Mouse (Mus musculus) midbrain, postnatal 0 days (tissue): ENCODE results near the gene Scn4b. TPM values are rescaled to one million over a fixed set of nuclear protein-coding genes. Genes with fewer than 3 reads are reported as not detected.

Experiments used
- ATAC-seq: fragments of 200-750 bp; cut with Nextera tagmentation; 2 replicates; pipeline ENCODE4 v1.8.0; 2017; ENCODE audit warnings: moderate number of reproducible peaks, mild to moderate bottlenecking, moderate TSS enrichment, moderate library complexity; ENCODE audit not compliant: low FRiP score
- DNase-seq: peaks from one replicate; pipeline ENCODE4 v3.0.0-alpha.2; 2015; ENCODE audit warnings: low spot score
- H3K27ac ChIP-seq: fragments of 300-500 bp; sonication (generic); 2 replicates; pipeline ENCODE4 v1.5.1; 2014; ENCODE audit warnings: low read depth, mild to moderate bottlenecking, low read length, mixed read lengths
- H3K27me3 ChIP-seq: fragments of 300-500 bp; sonication (generic); 2 replicates; pipeline ENCODE4 v1.6.1; 2014; ENCODE audit warnings: low read length, control low read depth, mixed read lengths; ENCODE audit not compliant: insufficient read depth
- H3K36me3 ChIP-seq: fragments of 300-500 bp; sonication (generic); 2 replicates; pipeline ENCODE4 v1.6.1; 2014; ENCODE audit warnings: low read length, control low read depth, mixed read lengths; ENCODE audit not compliant: insufficient read depth
- H3K4me1 ChIP-seq: fragments of 300-500 bp; sonication (generic); 2 replicates; pipeline ENCODE4 v1.6.1; 2014; ENCODE audit warnings: mild to moderate bottlenecking, control low read depth, antibody characterized with exemption, low read length, mixed read lengths; ENCODE audit not compliant: insufficient read depth
- H3K4me2 ChIP-seq: fragments of 300-500 bp; sonication (generic); 2 replicates; pipeline ENCODE4 v1.6.1; 2014; ENCODE audit warnings: low read depth, mild to moderate bottlenecking, low read length, mixed read lengths; ENCODE audit not compliant: poor library complexity, severe bottlenecking
- H3K4me3 ChIP-seq: fragments of 300-500 bp; sonication (generic); 2 replicates; pipeline ENCODE4 v1.5.1; 2014; ENCODE audit warnings: low read depth, mild to moderate bottlenecking, low read length, moderate library complexity
- H3K9ac ChIP-seq: fragments of 300-500 bp; sonication (generic); replicated peaks from 2 replicates; pipeline ENCODE4 v1.6.1; 2014; ENCODE audit warnings: mild to moderate bottlenecking, low read length, moderate library complexity, mixed read lengths; ENCODE audit not compliant: poor library complexity, severe bottlenecking
- H3K9me3 ChIP-seq: fragments of 300-500 bp; sonication (generic); 2 replicates; pipeline ENCODE4 v1.6.1; 2016; ENCODE audit warnings: low read length, control low read depth
- CTCF ChIP-seq: IDR thresholded peaks from 2 replicates; pipeline ENCODE4 v1.5.1; 2016; ENCODE audit warnings: antibody characterized with exemption, mild to moderate bottlenecking
- WGBS: fragments of 180-500 bp; shearing (Covaris S2); extraction: QIAGEN DNeasy Blood & Tissue Kit; methylation state at CpG from one replicate; pipeline ENCODE4 v1.1.7; 2014; 5-methylcytosine and 5-hydroxymethylcytosine counted together
- polyA plus RNA-seq: library from polyadenylated mRNA; unstranded; fragments of >200 nt; fragmentation: Nextera tagmentation; extraction: Ambion mirVana; gene quantifications from 2 replicates; pipeline ENCODE4 v1.2.1, GENCODE M21; 2015
- total RNA-seq: library from RNA; depleted of rRNA; stranded (reverse); fragments of >200 nt; gene quantifications from 2 replicates; pipeline ENCODE4 v1.2.3, GENCODE M21; 2014

Scn4b gene
- total and polyA plus RNA-seq, 2 experiments from 2014 or later: 0.31 to 0.93 TPM

DNA sequence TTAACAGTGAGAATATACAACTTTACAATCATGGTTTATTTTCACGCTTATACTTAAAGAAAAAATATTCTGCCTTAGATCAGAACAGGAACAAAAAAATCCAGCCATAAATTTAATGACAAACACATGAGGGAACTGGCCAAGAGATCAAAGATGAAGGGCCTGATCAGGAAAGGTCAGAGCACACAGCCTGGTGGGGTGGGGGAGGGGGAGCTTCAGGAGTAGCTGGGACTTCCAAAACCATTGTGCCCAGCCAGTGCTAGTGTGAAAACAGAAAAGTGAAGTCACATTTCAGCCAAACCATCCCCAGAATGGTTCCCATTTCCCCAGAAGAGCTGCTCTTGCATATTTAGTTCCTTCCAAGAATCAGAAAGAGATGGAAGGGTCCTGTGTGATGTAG lies 35.7 kb upstream of the Scn4b start:
- H3K4me3 ChIP-seq: no peak overlapping the region
- no peak overlapping the region for H3K9ac ChIP-seq
- TF ChIP-seq CTCF: no peak
- 98% methylated on average over 1 of the region's 1 CpGs for WGBS
- H3K4me1 ChIP-seq: no peaks in the 10 kb centered on the region
- DNase-seq (no peak), ATAC-seq (no peak)
- no peaks in the 10 kb centered on the region for H3K9me3 ChIP-seq
- H3K27me3 ChIP-seq: no peaks in the 10 kb centered on the region
- H3K36me3 ChIP-seq: no peaks in the 10 kb centered on the region
- no peak overlapping the region for H3K4me2 ChIP-seq
- no peak overlapping the region for H3K27ac ChIP-seq

DNA sequence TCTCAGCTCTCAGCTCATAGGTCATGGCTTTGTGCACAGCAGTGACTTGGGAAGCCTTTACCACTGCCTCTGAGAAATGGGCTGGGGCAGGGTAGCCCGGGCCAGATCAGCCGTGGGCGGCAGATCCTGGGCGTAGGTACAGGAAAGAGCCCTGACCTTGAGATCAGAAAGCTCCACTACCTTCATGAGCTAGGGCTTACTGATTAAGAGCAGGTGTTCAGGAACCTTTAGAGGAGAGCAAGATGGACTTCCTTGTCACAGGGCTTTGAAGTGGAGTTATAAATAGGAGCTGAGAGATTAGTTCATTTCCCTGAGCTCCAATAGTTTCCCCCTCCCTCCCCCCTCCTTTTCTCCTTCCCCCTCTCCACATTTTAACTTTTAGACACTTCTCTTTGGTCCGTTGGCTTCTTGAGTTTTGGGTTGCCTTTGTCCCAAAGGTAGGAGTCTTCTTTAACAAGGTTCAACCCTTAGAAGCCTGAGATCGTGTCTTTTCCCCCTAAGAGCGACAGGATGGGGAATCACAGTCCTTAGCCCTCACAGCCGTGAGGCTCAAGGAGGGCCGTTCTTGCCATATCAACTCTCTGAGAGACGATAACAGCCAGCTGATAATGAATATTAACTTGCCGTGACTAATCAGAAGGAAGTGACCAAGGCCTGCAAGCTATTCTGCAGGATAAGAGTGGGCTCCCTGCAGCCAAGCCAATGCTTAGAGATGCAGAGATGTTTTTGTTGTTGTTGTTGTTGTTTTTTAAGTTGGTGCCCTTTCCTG lies 34.8 kb upstream of the Scn4b start:
- DNase-seq: no peak
- no peak overlapping the region for H3K4me2 ChIP-seq
- H3K36me3 ChIP-seq: no peaks in the 10 kb centered on the region
- H3K4me3 ChIP-seq: no peak overlapping the region
- H3K9ac ChIP-seq: no peak overlapping the region
- no peak overlapping the region for H3K27ac ChIP-seq
- TF ChIP-seq CTCF: no peak
- WGBS: 67% methylated on average over 11 of the region's 11 CpGs
- H3K9me3 ChIP-seq: no peaks in the 10 kb centered on the region
- no peaks in the 10 kb centered on the region for H3K4me1 ChIP-seq
- H3K27me3 ChIP-seq: no peaks in the 10 kb centered on the region
- ATAC-seq: no peak

DNA sequence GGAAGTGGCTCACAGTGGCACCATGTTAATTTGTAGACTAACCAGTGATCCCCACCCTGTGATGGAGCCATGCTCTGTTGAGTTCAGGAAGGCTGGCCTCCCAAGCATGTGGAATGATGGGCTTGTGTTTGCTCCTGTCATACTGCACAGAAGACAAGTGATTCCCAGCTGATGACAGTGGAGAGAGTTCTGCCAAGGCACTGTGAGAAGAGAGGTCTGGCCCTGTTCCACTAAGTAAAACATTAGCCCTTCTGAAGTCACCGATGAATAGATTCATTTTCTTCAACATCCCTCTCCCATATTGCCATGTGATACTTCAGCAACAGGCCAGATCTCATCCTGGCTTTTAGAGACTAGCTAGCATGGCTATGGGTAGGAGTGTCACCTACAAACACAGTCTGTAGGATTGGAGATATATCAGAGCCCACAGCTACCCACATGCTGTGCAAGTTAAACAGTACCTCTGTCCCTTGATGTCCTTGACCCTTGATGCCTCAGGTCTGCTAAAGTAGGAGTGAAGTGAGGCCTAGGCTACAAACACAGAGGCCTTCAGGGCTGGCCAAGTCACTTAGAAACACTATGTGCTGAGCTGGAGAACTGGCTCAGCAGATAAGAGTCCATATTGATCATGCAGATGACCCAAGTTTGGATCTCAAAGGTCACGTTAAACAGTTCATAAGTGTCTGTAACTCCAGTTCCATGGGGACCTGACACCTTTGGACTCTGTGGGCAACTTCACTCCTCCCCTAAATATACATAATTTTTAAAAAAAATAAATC lies 32.4 kb upstream of the Scn4b start:
- Histone ChIP-seq H3K27me3 (no peaks in the 10 kb centered on the region), H3K9ac (no peak overlapping the region), H3K36me3 (no peaks in the 10 kb centered on the region), H3K27ac (no peak overlapping the region), H3K4me1 (no peaks in the 10 kb centered on the region), H3K4me3 (no peak overlapping the region), H3K4me2 (no peak overlapping the region), H3K9me3 (no peaks in the 10 kb centered on the region)
- DNase-seq (no peak), ATAC-seq (no peak)
- WGBS: 94% methylated on average over 2 of the region's 2 CpGs
- TF ChIP-seq CTCF: no peak

DNA sequence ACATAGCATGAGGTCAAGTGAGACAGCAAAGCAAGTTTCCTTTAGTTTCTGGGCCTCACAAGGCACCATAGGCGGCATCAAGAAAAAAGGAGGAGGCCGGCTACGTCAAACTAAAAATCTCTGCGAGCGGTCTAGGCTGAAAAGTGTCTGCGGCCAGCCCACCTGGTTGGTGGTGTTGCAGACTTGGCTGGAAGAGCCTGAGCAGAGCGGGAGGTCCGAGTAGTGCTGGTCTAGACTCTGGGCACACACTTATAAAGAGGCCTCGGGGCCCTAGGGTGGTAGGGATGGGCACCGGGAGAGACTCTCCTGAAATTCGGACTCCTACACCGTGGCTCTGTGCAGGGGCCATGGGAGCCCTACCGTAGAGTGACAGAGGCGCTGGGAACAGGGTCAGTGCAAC lies 22.5 kb upstream of the Scn4b start:
- peak overlapping the region; percentile 66 for H3K4me2 ChIP-seq
- H3K9me3 ChIP-seq: no peaks in the 10 kb centered on the region
- peak; percentile 90 for DNase-seq
- peak overlapping the region; percentile 64 for H3K9ac ChIP-seq
- H3K27me3 ChIP-seq: no peaks in the 10 kb centered on the region
- under 1% methylated on average over 14 of the region's 14 CpGs for WGBS
- H3K4me1 ChIP-seq: peaks cover 19% of the 10 kb centered on the region
- ATAC-seq: peak; percentile 71
- H3K4me3 ChIP-seq: peak overlapping the region; percentile 49
- no peaks in the 10 kb centered on the region for H3K36me3 ChIP-seq
- no peak for TF ChIP-seq CTCF
- peak overlapping the region; percentile 63; the same call in 1 of the 2 replicates for H3K27ac ChIP-seq

DNA sequence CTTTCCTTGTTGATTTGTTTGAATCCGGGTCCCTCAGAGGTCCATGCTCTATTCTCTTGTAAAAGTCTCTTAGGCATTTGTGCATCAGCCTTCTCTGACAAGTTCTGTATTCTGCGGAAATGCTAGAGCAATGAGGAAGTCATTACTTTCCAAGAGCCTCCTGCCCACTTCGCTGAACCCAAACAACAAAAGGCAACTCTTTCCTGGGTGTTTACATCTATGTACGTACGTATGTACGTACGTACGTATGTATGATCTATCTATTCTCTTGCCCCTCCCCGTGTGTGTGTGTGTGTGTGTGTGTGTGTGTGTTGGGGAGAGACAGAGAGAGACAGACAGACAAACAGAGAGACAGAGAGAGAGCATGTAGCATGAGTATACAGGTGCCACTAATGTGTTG lies 21.4 kb upstream of the Scn4b start:
- TF ChIP-seq CTCF: no peak
- Histone ChIP-seq H3K27ac (no peak overlapping the region), H3K27me3 (no peaks in the 10 kb centered on the region), H3K4me3 (no peak overlapping the region), H3K4me2 (no peak overlapping the region), H3K4me1 (peaks cover 23% of the 10 kb centered on the region), H3K36me3 (no peaks in the 10 kb centered on the region), H3K9me3 (no peaks in the 10 kb centered on the region), H3K9ac (no peak overlapping the region)
- DNase-seq (no peak), ATAC-seq (no peak)
- WGBS: 69% methylated on average over 9 of the region's 9 CpGs
